Mouse (Mus musculus) testis, adult 2 months (tissue): ENCODE data around the gene Crb1.

Experiments used
- CTCF ChIP-seq: fragments of 200-500 bp; IDR thresholded peaks from 2 replicates; pipeline ENCODE4 v1.5.1; 2012; ENCODE audit warnings: low read depth, mild to moderate bottlenecking, inconsistent platforms, low read length, moderate library complexity; ENCODE audit not compliant: control insufficient read depth, insufficient read depth, insufficient replicate concordance
- POLR2A ChIP-seq: fragments of 200-500 bp; IDR thresholded peaks from 2 replicates; pipeline ENCODE4 v1.6.1; 2012; ENCODE audit warnings: low read depth, mild to moderate bottlenecking, inconsistent platforms, low read length, moderate library complexity; ENCODE audit not compliant: control insufficient read depth

DNA sequence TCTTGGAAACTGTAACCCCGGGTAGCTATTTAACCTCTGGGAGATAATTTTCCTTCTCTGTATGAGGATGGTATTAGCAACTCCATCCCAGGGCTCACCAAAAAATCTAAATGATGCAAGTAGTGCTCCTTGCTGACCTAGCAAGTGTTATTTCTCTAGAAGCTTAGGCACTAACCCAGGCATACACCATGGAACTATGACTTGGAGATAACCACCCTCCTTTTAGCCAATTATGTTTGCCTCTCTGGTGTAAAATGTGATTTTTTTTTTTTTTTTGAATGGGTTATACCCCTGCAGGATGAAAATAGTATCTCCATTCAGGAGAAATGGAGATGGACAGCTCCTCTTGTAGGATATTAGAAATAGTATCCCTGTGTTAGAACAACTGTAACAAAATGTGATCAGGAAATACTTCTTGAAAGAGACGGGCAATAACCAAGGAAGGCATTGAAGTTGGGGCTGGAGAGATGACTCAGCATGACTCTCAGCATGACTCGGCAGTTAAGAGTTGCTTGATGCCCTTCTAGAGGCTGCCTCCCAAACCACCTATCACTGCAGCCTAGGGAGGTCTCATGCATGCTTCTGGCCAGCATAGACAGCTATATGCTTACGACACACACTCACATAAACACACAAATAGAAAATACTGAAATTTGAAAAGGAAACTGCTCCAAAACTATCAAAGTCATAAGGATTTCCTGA is 100.1 kb downstream of the Crb1 start:
- TF ChIP-seq CTCF (no peak), POLR2A (no peak)
